Mouse (Mus musculus): Measurements from ENCODE around the gene Eid3.
A peak's percentile ranks its signal among the peaks of the same experiment; 100 is the strongest.

Gene Eid3

DNA sequence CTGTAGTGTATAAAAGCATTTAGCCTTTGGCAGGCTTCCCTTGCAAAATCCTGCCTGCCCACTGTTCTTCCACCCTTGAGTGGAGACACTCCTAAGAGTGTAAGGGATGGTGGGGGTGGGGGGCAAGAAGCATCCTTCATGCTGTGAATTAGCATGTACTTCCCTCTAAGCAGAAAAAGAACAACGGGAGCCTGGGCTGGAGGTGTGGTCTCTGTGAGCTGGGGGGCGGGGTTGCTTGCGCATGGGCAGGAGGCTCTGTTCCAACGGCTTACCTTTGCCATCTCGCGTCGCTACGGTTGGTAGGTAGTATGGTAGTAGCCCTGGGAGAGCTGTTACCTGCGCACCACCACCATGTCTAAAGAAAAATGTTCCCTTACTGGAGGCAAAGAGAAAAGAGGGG is at the start of gene Eid3:
Gene Eid3, plus strand, starts transcription at position 271 of the 400 bp plus-strand sequence.
- no peak for DNase-seq (ENCODE audit: low read depth, low spot score)

DNA sequence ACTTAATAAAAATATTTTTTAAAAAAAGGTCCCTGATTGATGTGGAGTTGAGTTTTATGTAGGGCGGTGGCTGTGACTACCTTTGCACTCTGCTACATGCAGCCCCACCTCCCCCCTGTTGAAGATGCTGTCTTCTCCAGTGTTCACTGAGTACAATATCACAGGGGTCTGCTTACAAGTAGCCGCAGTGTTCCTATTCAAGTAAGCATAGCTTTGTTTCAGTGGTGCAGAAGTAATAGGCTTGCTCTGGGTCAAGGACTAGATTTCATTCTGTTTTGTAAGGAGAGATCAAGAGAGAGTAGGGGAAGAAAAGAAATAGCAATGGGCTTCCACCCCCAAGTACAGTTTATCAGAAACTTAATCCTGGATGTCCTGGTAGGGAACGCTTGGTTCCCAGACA is 48.9 kb upstream of the Eid3 start:
- DNase-seq (ENCODE audit: low read depth, low spot score) = no peak

DNA sequence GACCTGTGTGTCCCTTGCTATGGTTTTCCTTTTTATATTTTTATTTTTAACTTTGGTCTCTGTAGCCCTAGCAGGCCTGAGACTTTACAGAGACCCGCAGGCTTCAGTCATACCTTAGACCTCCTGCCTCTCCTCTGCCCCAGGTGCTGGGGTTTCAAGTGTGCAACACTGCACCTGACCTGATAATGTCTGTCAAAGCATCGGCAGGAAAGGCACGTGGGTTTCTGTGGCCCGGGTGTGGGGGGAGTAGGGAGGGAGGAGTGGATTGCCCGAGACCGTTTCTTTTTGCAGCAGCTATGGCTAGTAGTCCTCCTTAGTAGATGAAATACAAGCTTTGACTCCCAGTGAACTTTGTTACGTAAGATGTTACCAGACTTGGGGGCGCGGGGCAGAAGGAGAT is 48.5 kb upstream of the Eid3 start:
- DNase-seq (ENCODE audit: low read depth, low spot score) = no peak

DNA sequence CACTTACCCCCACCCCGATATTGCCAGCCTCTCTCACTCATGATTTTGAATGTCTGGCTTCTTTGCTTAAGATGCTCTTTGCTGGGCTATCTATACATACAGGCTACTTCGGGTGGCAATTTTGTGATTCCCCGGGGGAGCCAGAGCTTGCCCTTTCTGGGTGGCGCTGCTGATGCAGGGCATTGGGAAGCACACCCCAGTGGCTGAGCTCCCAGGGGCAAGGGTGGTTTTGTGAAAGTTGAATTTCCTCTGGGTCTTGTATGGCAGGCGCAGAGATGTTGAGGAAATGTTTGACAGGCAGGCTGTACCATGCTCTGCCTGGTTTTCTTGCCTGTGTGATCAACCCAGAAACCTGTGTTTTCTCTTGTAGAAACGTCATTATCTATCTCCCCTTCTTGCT is 47.8 kb upstream of the Eid3 start:
- no peak for DNase-seq (ENCODE audit: low read depth, low spot score)

DNA sequence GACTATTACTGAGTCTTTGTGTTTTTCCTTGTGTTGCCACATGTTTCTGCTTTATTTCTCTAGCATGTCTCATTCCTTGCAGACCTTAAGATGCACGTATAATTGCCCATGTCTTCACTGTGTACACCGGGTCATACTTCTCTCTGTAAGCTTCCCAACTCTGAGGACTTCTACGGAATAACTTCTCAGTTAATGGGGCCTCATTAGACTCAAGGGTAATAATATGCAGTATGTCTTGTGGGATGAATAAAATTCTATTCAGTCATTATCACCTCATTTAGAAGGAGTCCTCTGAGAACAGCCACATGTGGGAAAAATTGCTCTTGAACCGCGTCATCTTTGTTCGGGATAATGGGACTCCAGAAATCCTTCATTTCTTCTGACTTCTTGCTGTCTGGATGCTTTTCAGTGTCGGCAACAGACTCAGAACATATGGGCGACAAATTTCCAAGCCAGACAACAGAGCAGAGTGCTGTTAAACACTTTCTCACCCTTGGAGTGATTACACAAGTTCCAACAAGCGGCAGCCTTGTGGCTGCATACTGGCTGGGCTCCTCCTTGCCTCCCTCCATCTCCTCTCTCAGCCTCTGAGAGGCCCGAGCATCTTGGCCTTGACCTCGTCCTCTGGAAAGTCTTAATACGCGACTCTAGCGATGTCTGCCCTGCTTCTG is 43.2 kb upstream of the Eid3 start:
- no peak for DNase-seq (ENCODE audit: low read depth, low spot score)

DNA sequence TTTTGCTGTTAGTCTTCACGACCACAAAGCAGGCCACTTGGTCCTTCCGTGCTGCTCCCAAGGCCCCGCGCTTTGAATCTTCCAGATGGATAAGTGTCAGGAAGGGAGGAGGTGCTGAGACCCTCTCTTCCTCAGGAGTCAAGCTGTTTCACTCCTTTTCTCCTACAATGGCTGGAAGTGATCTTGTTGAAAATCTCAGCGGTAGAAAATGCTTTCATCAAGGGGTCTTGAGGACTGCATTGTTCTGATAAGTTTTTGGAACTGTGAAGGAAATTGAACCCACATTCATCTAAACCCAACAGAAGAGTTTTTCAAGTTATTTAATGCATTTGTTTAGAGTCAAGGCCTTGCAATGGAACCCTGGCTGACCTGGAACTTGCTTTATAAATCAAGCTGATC is 42.6 kb upstream of the Eid3 start:
- DNase-seq (ENCODE audit: low read depth, low spot score) = no peak

DNA sequence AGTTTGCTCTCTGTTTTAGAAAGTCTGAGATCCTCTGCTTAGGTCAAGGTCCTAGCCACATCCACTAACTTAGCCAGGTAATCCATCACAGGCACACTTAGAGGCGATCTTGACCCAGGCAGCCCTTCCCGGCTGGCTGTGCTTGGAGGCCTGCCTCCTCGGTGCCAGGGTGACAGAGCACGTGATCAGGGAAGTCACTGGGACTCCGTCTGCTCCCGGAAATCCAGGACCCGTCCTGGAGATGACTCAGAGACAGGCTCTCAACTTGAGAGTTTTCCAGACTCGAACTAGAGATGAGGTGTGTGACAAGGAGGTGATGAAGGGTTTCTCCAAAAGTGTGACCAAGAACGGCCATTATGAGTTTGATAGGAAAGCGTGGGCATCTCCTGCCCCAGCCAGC is 41.9 kb upstream of the Eid3 start:
- DNase-seq (ENCODE audit: low read depth, low spot score) = no peak

DNA sequence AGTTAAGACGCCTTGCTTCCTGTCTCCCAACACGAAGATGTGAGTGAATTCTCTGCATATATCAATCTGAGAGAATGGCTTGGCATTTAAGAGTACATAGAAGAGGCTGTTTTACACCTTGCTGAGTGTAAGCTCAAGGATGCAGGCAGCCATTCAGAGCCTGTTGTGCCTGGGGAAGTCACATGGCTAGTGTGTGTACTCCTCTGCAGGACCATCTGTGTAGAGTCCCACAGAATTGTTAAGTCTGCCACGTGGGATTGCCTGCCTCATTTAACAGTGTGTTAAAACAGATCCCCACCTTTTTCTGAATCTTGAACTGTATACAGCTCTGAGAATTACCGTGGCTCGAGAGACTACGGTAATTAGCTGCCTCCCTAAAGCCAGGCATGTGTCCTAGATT is 39.9 kb upstream of the Eid3 start:
- DNase-seq (ENCODE audit: low read depth, low spot score) = no peak

DNA sequence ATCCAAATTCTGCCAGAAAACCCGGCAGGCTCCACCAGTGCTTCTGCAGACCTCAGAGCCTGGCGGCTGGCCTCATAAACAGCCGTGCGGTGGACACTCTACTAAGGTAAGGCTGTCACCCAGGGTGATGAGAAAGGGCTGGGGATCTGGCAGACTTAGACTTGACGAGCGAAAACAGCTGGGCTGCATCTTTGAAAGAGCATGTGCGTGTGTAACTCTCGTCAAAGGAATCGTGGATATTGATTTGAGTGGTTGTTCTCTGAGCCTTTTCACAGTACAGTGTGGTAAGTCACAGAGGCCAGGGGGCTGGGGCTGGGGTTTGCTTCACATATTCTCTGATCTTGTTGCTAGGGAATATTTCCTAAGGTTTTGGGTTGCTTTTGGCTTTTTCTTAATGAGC is 32.5 kb upstream of the Eid3 start, which contains the start of gene Txnrd1:
Gene Txnrd1, plus strand, starts transcription at position 26 of the 400 bp plus-strand sequence.
- DNase-seq (ENCODE audit: low read depth, low spot score) = no peak

DNA sequence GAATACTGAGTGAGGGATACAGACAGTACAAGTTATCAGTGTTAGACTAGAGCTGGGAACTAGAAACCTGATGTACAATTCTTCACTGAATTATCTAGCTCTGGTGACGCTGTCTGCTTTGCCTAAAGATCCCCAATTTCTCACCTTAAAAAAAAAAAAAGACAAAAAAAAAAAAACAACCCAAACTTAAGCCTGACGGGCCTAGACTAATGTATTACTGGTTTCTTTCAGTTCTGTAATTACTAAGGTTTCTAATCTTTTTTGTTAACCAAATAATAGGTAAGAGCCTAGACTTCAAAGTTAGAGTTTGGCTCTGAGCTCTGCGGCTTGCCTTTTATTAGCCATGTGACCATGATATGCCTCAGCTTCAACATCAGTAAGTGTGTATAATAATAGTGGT is 30.5 kb upstream of the Eid3 start:
- no peak for DNase-seq (ENCODE audit: low read depth, low spot score)

DNA sequence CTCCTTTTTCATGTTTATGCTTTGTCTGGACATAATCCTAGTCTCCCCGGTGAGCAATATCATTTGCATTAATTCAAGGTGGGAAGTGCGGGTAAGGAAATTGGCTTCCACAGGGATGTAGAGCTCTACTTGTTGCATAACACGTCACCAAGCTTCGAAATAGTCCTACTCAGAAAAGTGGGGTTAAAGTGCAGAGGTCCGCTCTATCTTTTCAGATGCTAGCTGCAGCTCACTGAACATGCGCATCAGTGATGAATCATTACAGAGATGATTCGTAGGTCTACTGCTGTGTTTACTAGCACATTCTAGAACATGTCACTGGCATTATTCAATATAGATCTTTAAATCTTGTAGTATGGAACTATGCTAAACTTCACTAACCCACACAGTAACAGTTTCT is 28.0 kb upstream of the Eid3 start:
- DNase-seq (ENCODE audit: low read depth, low spot score) = no peak

DNA sequence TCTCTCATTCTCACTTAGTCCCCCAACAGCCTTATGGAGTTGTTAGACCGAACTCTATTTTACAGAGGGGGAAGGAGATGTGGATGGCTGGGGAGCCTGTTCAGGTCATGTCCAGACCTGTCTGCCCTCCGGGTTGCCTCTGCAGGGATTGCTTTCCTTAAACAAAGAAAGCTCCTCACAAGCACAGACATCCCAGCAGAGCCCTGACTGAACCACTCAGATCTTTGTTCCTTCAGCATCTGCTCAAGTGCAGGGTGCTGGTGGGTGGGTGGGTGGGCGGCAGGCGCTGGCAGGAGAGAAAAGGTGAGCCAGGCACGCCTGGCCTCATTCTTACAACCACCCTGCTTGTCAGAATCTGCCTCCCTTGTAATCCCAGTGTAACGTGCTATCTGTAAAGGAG is 22.3 kb upstream of the Eid3 start:
- DNase-seq (ENCODE audit: low read depth, low spot score) = no peak

DNA sequence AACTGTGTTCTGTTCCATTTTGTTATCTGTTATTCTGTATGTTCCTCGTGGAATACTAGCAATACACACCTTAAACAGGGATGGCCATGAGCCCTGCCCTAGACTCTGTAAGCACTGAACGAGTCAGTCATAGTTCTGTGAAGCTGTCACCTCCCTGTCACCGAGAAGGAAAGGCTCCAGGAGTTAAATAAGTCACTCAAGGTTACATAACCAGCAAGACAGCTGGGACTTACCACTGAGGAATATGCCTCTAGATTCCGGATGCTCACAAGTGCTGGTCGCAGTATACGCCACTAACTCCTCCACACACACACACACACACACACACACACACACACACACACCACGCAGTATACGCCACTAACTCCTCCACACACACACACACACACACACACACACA is 21.7 kb upstream of the Eid3 start:
- no peak for DNase-seq (ENCODE audit: low read depth, low spot score)

DNA sequence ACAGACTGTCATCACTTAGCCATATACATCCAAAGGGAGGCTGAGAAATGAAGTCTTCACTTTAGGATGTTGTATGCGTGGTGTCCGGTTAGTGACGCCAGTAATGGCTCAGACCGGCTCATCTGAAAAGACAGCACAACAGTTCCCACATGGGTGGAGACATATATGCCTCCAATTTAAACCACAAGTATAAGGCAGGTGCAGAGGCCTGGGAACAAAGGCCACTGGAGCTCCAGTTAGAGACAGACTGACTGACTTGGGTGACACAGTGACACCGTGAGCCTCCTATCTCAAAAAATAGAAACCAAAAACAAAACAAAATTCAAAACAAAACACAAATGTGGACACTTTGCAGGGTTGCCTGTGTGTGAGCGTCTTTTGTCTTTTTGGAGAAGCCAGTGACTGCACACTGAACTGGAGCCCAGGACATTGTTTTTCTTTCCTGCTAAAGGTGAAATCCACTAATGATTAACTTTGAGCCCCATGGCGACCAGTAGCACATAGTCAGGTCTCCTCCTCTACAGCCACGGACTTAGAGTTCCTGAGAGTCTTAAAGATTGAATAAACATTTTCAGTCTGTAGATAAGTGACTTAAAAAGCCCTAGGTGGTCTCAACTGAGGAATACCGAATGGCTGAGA is 18.5 kb upstream of the Eid3 start:
- no peak for DNase-seq (ENCODE audit: low read depth, low spot score)

DNA sequence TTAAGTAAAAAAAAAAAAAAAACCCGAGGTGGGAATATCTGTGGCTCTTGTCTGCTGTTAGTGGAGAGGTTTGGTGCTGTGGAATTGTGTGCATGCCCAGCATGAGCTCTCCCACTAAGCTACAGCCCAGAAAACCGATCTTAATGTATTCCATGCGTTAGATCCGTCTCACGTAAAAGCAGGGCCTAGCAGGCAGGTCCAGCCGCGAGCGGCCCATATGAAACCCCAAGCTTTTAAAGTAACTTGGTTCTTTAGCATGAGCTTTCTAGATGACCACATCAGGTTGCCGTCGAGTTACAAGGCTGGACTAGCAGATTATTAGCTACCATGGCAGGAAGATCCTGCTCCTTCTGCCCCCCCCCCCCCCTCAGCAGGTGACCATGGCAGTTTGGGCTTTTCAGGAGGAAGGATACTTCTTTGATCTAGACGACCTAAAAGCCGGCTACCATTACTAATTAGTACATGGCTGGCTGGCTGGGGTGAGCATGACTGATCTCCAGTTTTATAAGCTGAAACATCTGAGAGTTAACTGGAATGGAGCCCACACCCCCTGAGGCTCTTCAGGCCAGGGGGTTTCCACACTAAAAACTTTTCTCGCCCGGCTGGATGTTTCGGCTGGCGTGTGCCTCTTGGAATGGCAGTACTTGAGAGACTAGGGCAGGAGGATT is 16.6 kb upstream of the Eid3 start:
- no peak for DNase-seq (ENCODE audit: low read depth, low spot score)

DNA sequence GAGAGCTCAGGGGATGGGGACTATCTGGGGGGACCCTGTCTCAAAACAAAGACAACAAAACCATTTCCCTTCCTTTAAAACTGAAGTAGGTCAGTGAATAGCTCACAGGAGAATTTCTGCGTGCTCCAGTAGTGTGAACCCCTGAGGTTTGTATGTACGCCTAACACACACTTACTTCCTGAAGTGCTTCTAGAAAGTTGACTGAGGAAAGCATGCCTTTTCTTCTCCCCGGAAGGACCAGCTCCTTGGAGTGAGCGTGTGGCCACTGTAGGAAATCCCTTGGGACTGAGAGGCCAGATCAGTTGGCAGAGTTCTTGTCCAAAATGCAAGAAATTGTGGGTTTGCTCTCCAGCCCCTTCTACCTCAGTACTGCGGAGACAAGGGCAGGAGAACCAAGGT is 16.1 kb upstream of the Eid3 start:
- DNase-seq (ENCODE audit: low read depth, low spot score) = no peak

DNA sequence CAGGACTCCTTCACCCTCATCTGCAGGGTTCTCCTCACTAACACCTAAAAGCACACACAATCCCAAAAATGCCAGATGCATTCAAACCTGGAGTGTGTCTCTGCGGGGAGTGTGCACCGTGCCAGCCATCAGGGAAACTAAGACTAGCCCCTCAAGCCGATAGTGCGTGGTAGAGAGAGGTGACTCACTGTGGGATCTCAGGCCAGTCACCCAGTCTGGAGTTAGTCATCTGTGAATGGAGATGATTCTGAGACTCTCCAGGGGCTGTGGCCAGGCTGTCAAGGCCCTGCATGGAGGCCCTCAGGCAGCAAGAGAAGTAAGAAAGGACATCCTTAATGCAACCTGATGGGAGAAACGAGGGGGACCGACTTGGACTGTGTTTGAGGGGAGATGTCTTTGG is 14.7 kb upstream of the Eid3 start:
- DNase-seq (ENCODE audit: low read depth, low spot score) = no peak

DNA sequence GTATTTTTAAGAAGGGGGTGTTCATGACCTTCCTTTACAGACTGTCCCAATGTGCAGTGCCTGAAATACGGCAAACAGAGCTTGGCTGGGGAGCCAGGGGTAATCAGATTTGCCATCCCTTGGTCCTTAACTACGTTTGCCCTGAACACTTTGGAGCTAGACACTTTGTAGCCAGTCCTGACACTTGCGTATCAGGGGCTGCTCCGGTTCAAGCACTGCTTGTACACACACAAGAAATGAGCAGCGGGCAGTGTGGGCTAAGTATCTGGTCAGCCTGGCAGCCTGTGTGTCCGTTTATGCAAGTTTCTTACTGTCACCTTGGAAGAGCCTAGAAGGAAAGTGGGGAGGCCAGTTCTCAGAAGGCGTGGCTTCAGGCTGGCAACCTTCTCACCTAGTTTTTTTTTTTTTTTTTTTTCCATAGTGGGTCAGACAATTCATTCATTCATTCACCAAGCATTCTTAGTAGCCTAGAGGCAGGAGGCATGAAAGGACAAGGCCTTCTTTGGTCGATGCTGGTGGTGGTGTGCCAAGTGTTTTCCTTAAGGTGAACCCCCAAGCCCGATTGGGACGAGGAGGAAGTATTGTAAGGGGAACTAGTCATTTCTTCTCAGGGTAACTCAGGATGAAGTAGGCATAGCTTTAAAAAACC is 8.3 kb upstream of the Eid3 start:
- no peak for DNase-seq (ENCODE audit: low read depth, low spot score)

DNA sequence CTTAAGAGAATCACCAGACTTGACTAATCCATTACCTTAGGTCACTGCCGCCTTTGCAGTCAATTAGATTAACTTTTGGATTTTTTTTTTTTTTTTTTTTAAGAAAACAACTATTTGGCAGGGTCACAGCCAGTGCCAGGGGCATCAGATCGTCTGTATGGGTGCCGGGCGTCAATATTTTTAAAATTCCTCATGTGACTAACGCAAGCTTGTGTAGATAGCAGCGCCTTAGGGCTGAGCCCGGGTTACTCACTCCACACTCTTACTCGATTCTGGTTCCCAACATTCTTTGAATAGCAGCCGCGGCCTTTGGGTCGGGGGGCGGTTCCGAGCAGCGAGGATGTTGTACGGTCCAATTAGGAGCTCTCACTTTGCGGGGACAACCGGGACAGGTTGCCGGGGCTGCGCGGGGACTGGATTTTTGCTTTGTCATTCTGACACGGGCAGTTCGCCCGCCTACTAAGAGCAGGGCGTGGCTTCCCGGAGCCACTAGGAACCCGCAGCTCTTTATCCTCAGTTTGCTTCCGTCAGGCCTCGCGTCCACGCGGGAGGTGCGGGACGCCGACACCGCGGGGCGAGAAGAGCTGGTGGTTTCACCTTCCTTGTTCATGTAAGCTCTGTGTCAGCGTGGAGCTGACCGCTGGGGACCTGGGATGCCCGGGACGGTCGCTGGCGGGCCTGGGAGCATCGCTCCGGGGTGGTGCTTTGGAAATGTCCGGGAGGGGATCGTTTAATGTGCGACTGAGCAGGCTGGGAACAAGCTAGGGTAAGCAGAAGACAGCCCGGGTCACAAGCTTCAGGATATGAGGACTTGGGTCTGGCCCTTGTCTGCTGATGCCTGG is 7.5 kb upstream of the Eid3 start:
- DNase-seq (ENCODE audit: low read depth, low spot score) = peak; percentile 66

DNA sequence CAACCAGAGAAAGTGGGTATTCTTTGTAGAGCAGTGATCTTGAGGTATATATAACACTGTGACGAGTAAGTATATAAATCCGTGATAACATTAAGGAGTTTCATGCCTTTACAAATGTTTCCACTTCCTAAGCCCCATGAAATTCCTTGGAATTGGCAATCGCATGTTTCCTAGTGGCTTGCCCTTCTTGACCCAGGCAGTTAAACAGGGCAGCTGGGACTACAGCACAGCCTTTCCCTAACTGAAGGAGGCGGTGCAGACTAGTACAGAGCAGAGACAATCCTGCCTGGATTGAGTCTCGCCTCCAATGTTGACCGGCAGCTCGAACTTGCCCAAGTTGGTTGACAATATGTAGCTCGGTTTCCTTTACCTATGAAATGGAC is 6.9 kb upstream of the Eid3 start:
- no peak for DNase-seq (ENCODE audit: low read depth, low spot score)

DNA sequence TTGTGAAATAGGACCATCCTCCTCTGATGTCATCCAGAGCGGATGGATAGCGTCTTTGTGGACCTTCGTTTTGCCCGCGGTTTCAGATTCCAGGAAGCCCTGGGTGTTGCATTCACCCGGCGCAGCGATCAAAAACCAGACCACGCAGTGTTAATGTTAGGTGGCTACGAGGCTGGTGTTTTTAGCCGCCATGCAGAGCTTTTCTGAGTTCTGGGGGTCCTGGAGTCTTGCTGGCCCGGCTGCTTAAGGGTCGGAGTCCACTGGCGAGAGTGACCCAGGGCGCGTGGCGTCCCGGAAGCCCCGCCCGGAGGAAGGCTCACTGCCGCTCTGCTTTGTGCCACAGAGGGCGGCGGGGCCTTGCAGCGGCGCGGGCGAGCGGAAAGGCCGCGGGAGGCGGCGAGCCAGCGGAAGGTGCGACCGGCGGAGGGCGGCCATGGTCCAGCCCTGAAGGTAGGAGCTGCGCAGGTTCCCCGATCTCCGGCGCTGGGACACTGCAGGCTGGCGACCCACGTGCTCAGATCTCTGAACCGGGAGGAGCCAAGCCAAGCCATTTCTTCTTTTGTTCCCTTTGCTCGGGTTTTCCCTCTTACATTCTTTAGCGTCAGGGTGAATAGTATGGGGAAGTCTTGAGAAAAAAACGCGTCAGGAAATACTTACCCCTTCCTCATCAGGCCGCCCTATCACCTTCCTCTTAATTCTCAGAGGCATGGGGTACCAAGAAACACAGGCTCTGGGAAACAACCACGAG is 6.1 kb upstream of the Eid3 start:
- DNase-seq (ENCODE audit: low read depth, low spot score) = no peak

Data from brain, embryonic 18.5 days (tissue).